Mouse (Mus musculus) midbrain, embryonic 12.5 days (tissue): Measurements from ENCODE around the gene Fgfr2. TPM values are rescaled to one million over a fixed set of nuclear protein-coding genes. Genes with fewer than 3 reads are reported as not detected.

ENCODE experiments used
- ATAC-seq: fragments of 200-750 bp; cut with Nextera tagmentation; 2 replicates; pipeline ENCODE4 v1.8.0; 2017; ENCODE audit warnings: low read depth, moderate TSS enrichment, moderate library complexity; ENCODE audit not compliant: low FRiP score
- H3K27ac ChIP-seq: fragments of 300-500 bp; sonication (generic); replicated peaks from 2 replicates; pipeline ENCODE4 v1.5.1; 2016; ENCODE audit warnings: mild to moderate bottlenecking
- H3K27me3 ChIP-seq: fragments of 300-500 bp; sonication (generic); 2 replicates; pipeline ENCODE4 v1.6.1; 2016; ENCODE audit warnings: mild to moderate bottlenecking
- H3K36me3 ChIP-seq: fragments of 300-500 bp; sonication (generic); 2 replicates; pipeline ENCODE4 v1.6.1; 2016
- H3K4me1 ChIP-seq: fragments of 300-500 bp; sonication (generic); 2 replicates; pipeline ENCODE4 v1.6.1; 2016
- H3K4me2 ChIP-seq: fragments of 300-500 bp; sonication (generic); replicated peaks from 2 replicates; pipeline ENCODE4 v1.6.1; 2016; ENCODE audit warnings: mild to moderate bottlenecking, moderate library complexity
- H3K4me3 ChIP-seq: fragments of 300-500 bp; sonication (generic); 2 replicates; pipeline ENCODE4 v1.5.1; 2016; ENCODE audit warnings: mild to moderate bottlenecking
- H3K9ac ChIP-seq: fragments of 300-500 bp; sonication (generic); replicated peaks from 2 replicates; pipeline ENCODE4 v1.6.1; 2016; ENCODE audit warnings: mild to moderate bottlenecking, moderate library complexity
- H3K9me3 ChIP-seq: fragments of 300-500 bp; sonication (generic); 2 replicates; pipeline ENCODE4 v1.6.1; 2016; ENCODE audit warnings: mild to moderate bottlenecking
- WGBS: fragments of 180-500 bp; shearing (Covaris S2); methylation state at CpG from one replicate; pipeline ENCODE4 v1.1.7; 2016; 5-methylcytosine and 5-hydroxymethylcytosine counted together
- polyA plus RNA-seq: library from polyadenylated mRNA; unstranded; fragments of >200 nt; fragmentation: Nextera tagmentation; extraction: Ambion mirVana; gene quantifications from 2 replicates; pipeline ENCODE4 v1.2.1, GENCODE M21; 2016

Fgfr2 gene
- polyA plus RNA-seq, 1 experiment from 2014 or later = 96.5 TPM

- H3K36me3 ChIP-seq = no peaks in the 10 kb centered on the region
- H3K4me2 ChIP-seq = no peak overlapping the region
- no peak for ATAC-seq
- H3K9ac ChIP-seq = no peak overlapping the region
- no peaks in the 10 kb centered on the region for H3K9me3 ChIP-seq
- H3K27ac ChIP-seq = no peak overlapping the region
- 65% methylated on average over 19 of the region's 19 CpGs for WGBS
- peaks cover 10% of the 10 kb centered on the region; the same call in 1 of the 2 replicates for H3K4me1 ChIP-seq
- peaks cover 58% of the 10 kb centered on the region for H3K27me3 ChIP-seq
- H3K4me3 ChIP-seq = no peak overlapping the region
Observed at GRCm38 (mm10) chr7:130278738-130279705, 2844.1 kb downstream of the Fgfr2 start.

GRCm38 (mm10) chr7:130278000-130278737, 2845.0 kb downstream of the Fgfr2 start:
- Histone ChIP-seq H3K4me3 (no peak overlapping the region), H3K9me3 (no peaks in the 10 kb centered on the region), H3K27me3 (peaks cover 66% of the 10 kb centered on the region), H3K36me3 (no peaks in the 10 kb centered on the region), H3K27ac (no peak overlapping the region), H3K9ac (no peak overlapping the region), H3K4me1 (peaks cover 12% of the 10 kb centered on the region), H3K4me2 (no peak overlapping the region)
- 64% methylated on average over 11 of the region's 11 CpGs for WGBS
- no peak for ATAC-seq

GRCm38 (mm10) chr7:130273265-130273664, 2849.9 kb downstream of the Fgfr2 start:
- H3K4me3 ChIP-seq = no peak overlapping the region
- H3K4me2 ChIP-seq = no peak overlapping the region
- no peaks in the 10 kb centered on the region for H3K9me3 ChIP-seq
- peaks cover 80% of the 10 kb centered on the region for H3K27me3 ChIP-seq
- WGBS = 12% methylated on average over 16 of the region's 16 CpGs
- H3K9ac ChIP-seq = no peak overlapping the region
- no peak overlapping the region for H3K27ac ChIP-seq
- H3K36me3 ChIP-seq = no peaks in the 10 kb centered on the region
- peaks cover 40% of the 10 kb centered on the region for H3K4me1 ChIP-seq
- no peak for ATAC-seq

- H3K4me3 ChIP-seq = no peak overlapping the region
- no peak for ATAC-seq
- H3K4me2 ChIP-seq = no peak overlapping the region
- H3K27me3 ChIP-seq = peaks cover 55% of the 10 kb centered on the region
- peaks cover 57% of the 10 kb centered on the region for H3K4me1 ChIP-seq
- no peak overlapping the region for H3K27ac ChIP-seq
- no peak overlapping the region for H3K9ac ChIP-seq
- 91% methylated on average over 5 of the region's 5 CpGs for WGBS
- no peaks in the 10 kb centered on the region for H3K9me3 ChIP-seq
- H3K36me3 ChIP-seq = no peaks in the 10 kb centered on the region
Observed at GRCm38 (mm10) chr7:130270807-130271206, 2852.3 kb downstream of the Fgfr2 start.

- peaks cover 43% of the 10 kb centered on the region for H3K27me3 ChIP-seq
- peaks cover 60% of the 10 kb centered on the region for H3K4me1 ChIP-seq
- no peak overlapping the region for H3K9ac ChIP-seq
- H3K4me3 ChIP-seq = no peak overlapping the region
- peak overlapping the region; percentile 7; the same call in 1 of the 2 replicates for H3K4me2 ChIP-seq
- H3K9me3 ChIP-seq = no peaks in the 10 kb centered on the region
- no peaks in the 10 kb centered on the region for H3K36me3 ChIP-seq
- peak; percentile 42 for ATAC-seq
- WGBS = 19% methylated on average over 16 of the region's 16 CpGs
- peak overlapping the region; percentile 4 for H3K27ac ChIP-seq
Observed at GRCm38 (mm10) chr7:130269124-130269867, 2853.9 kb downstream of the Fgfr2 start.

- ATAC-seq = no peak
- no peak overlapping the region for H3K27ac ChIP-seq
- H3K4me3 ChIP-seq = 0 out of 2 replicates have a peak overlapping the region, but pooled peaks have one; percentile 86
- peaks cover 22% of the 10 kb centered on the region for H3K27me3 ChIP-seq
- H3K4me2 ChIP-seq = peak overlapping the region; percentile 85; the same call in 1 of the 2 replicates
- H3K9me3 ChIP-seq = no peaks in the 10 kb centered on the region
- no peak overlapping the region for H3K9ac ChIP-seq
- 37% methylated on average over 5 of the region's 5 CpGs for WGBS
- H3K4me1 ChIP-seq = peaks cover 74% of the 10 kb centered on the region
- H3K36me3 ChIP-seq = no peaks in the 10 kb centered on the region
Observed at GRCm38 (mm10) chr7:130267099-130267498, 2856.1 kb downstream of the Fgfr2 start.

GRCm38 (mm10) chr7:130266166-130266490, 2857.0 kb downstream of the Fgfr2 start:
- Histone ChIP-seq H3K9ac (peak overlapping the region; percentile 89), H3K4me1 (peaks cover 76% of the 10 kb centered on the region)
- WGBS = under 1% methylated on average over 51 of the region's 52 CpGs

GRCm38 (mm10) chr7:130265319-130266165, 2857.6 kb downstream of the Fgfr2 start:
- no peaks in the 10 kb centered on the region for H3K9me3 ChIP-seq
- H3K9ac ChIP-seq = peak overlapping the region; percentile 89
- no peaks in the 10 kb centered on the region for H3K36me3 ChIP-seq
- peaks cover 21% of the 10 kb centered on the region for H3K27me3 ChIP-seq
- peak overlapping the region; percentile 91 for H3K27ac ChIP-seq
- H3K4me3 ChIP-seq = peak overlapping the region; percentile 86
- WGBS = under 1% methylated on average over 58 of the region's 58 CpGs
- peak overlapping the region; percentile 85 for H3K4me2 ChIP-seq
- no peak; the same call in 1 of the 2 replicates for ATAC-seq
- H3K4me1 ChIP-seq = peaks cover 79% of the 10 kb centered on the region

More at GRCm38 (mm10) chr7:130266166-130266490, 2857.0 kb downstream of the Fgfr2 start:
- peak overlapping the region; percentile 86 for H3K4me3 ChIP-seq
- ATAC-seq = peak; percentile 69
- H3K9me3 ChIP-seq = no peaks in the 10 kb centered on the region
- H3K36me3 ChIP-seq = no peaks in the 10 kb centered on the region
- peak overlapping the region; percentile 85 for H3K4me2 ChIP-seq
- H3K27me3 ChIP-seq = peaks cover 21% of the 10 kb centered on the region
- peak overlapping the region; percentile 91 for H3K27ac ChIP-seq

GRCm38 (mm10) chr7:130264616-130265318, 2858.4 kb downstream of the Fgfr2 start:
- Histone ChIP-seq H3K27me3 (peaks cover 21% of the 10 kb centered on the region), H3K4me1 (peaks cover 79% of the 10 kb centered on the region), H3K9me3 (no peaks in the 10 kb centered on the region), H3K4me2 (peak overlapping the region; percentile 85), H3K36me3 (no peaks in the 10 kb centered on the region), H3K4me3 (peak overlapping the region; percentile 86), H3K27ac (peak overlapping the region; percentile 91), H3K9ac (peak overlapping the region; percentile 89)
- peak; percentile 5; the same call in 1 of the 2 replicates for ATAC-seq
- under 1% methylated on average over 41 of the region's 41 CpGs for WGBS

- Histone ChIP-seq H3K36me3 (no peaks in the 10 kb centered on the region), H3K4me2 (peak overlapping the region; percentile 85), H3K9ac (peak overlapping the region; percentile 89), H3K4me3 (peak overlapping the region; percentile 86), H3K27me3 (peaks cover 25% of the 10 kb centered on the region), H3K9me3 (no peaks in the 10 kb centered on the region), H3K27ac (peak overlapping the region; percentile 91), H3K4me1 (peaks cover 79% of the 10 kb centered on the region)
- WGBS = under 1% methylated on average over 20 of the region's 20 CpGs
- ATAC-seq = peak; percentile 24
Observed at GRCm38 (mm10) chr7:130263799-130264351, 2859.3 kb downstream of the Fgfr2 start.
